Mouse (Mus musculus): ENCODE data around the gene Nt5c3. TPM values are rescaled to one million over a fixed set of nuclear protein-coding genes. Genes with fewer than 3 reads are reported as not detected.

Gene Nt5c3
- polyA plus RNA-seq, 1 experiment from 2014 or later: 124 TPM

GRCm38 (mm10) chr6:56906121-56906846 is 17.4 kb downstream of the Nt5c3 start:
- Histone ChIP-seq H3K4me3 (ENCODE audit: low read depth, low read length) (no peak overlapping the region), H3K36me3 (ENCODE audit: control insufficient read depth, insufficient read depth, low read length) (no peaks in the 10 kb centered on the region), H3K9ac (ENCODE audit: low read length) (no peak overlapping the region), H3K4me2 (replicated peaks; ENCODE audit: low read depth) (no peak overlapping the region), H3K9me3 (ENCODE audit: control insufficient read depth, low read length) (no peaks in the 10 kb centered on the region), H3K4me1 (replicated peaks; ENCODE audit: control insufficient read depth, insufficient read depth) (no peaks in the 10 kb centered on the region; the same call in 1 of the 2 replicates), H3K27me3 (ENCODE audit: control insufficient read depth, insufficient read depth, low read length) (no peaks in the 10 kb centered on the region), H3K27ac (replicated peaks) (peak overlapping the region; percentile 30; the same call in 1 of the 2 replicates)
- 60% methylated on average over 8 of the region's 8 CpGs for WGBS
- ATAC-seq (ENCODE audit: low FRiP score, low TSS enrichment): no peak
- DNase-seq (ENCODE audit: low spot score): peak; percentile 48
- TF ChIP-seq EP300 (optimal IDR thresholded peaks at IDR 0.05) (no peak), CTCF (IDR thresholded peaks at IDR 0.05; ENCODE audit: low read depth) (no peak)

DNA sequence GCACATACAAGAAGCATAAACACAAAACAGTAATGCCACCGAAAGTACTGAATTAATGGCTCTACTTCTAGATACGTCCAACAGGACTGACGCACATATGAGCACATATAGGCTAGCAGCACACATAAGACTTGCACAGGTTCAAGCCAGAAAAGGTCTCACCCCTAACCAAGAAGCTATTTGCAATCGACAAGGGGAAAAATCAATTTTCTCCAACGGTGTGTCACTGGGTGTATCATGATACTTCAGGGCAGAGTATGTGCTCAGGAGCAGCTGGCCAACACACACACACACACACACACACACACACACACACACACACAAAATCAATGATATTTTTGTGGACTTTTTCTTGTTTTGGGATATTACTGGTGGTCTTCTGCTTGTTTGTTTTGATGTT is 18.2 kb downstream of the Nt5c3 start:
- H3K4me2 ChIP-seq (replicated peaks; ENCODE audit: low read depth): no peak overlapping the region
- 73% methylated on average over 5 of the region's 5 CpGs for WGBS
- H3K4me1 ChIP-seq (replicated peaks; ENCODE audit: control insufficient read depth, insufficient read depth): no peaks in the 10 kb centered on the region; the same call in 1 of the 2 replicates
- ATAC-seq (ENCODE audit: low FRiP score, low TSS enrichment) (no peak), DNase-seq (ENCODE audit: low spot score) (no peak)
- TF ChIP-seq CTCF (IDR thresholded peaks at IDR 0.05; ENCODE audit: low read depth) (no peak), EP300 (optimal IDR thresholded peaks at IDR 0.05) (no peak)
- H3K4me3 ChIP-seq (ENCODE audit: low read depth, low read length): no peak overlapping the region
- H3K36me3 ChIP-seq (ENCODE audit: control insufficient read depth, insufficient read depth, low read length): no peaks in the 10 kb centered on the region
- H3K27me3 ChIP-seq (ENCODE audit: control insufficient read depth, insufficient read depth, low read length): no peaks in the 10 kb centered on the region
- no peak overlapping the region for H3K9ac ChIP-seq (ENCODE audit: low read length)
- H3K27ac ChIP-seq (replicated peaks): no peak overlapping the region
- H3K9me3 ChIP-seq (ENCODE audit: control insufficient read depth, low read length): no peaks in the 10 kb centered on the region

GRCm38 (mm10) chr6:56904982-56905381 is 18.8 kb downstream of the Nt5c3 start:
- Histone ChIP-seq H3K9me3 (ENCODE audit: control insufficient read depth, low read length) (no peaks in the 10 kb centered on the region), H3K27ac (replicated peaks) (peak overlapping the region; percentile 46), H3K36me3 (ENCODE audit: control insufficient read depth, insufficient read depth, low read length) (no peaks in the 10 kb centered on the region), H3K4me1 (replicated peaks; ENCODE audit: control insufficient read depth, insufficient read depth) (no peaks in the 10 kb centered on the region; the same call in 1 of the 2 replicates), H3K27me3 (ENCODE audit: control insufficient read depth, insufficient read depth, low read length) (no peaks in the 10 kb centered on the region), H3K4me2 (replicated peaks; ENCODE audit: low read depth) (no peak overlapping the region), H3K9ac (ENCODE audit: low read length) (no peak overlapping the region), H3K4me3 (ENCODE audit: low read depth, low read length) (no peak overlapping the region)
- no peak for ATAC-seq (ENCODE audit: low FRiP score, low TSS enrichment)
- WGBS: 56% methylated on average over 2 of the region's 2 CpGs
- TF ChIP-seq EP300 (optimal IDR thresholded peaks at IDR 0.05) (no peak), CTCF (IDR thresholded peaks at IDR 0.05; ENCODE audit: low read depth) (no peak)
- DNase-seq (ENCODE audit: low spot score): no peak

GRCm38 (mm10) chr6:56904330-56904729 is 19.4 kb downstream of the Nt5c3 start:
- no peak for DNase-seq (ENCODE audit: low spot score)
- 74% methylated on average over 1 of the region's 1 CpGs for WGBS
- H3K27ac ChIP-seq (replicated peaks): peak overlapping the region; percentile 46

GRCm38 (mm10) chr6:56903831-56904230 is 19.9 kb downstream of the Nt5c3 start:
- TF ChIP-seq CTCF (IDR thresholded peaks at IDR 0.05; ENCODE audit: low read depth) (no peak), EP300 (optimal IDR thresholded peaks at IDR 0.05) (no peak)
- Histone ChIP-seq H3K4me3 (ENCODE audit: low read depth, low read length) (no peak overlapping the region), H3K4me1 (replicated peaks; ENCODE audit: control insufficient read depth, insufficient read depth) (no peaks in the 10 kb centered on the region; the same call in 1 of the 2 replicates), H3K27ac (replicated peaks) (peak overlapping the region; percentile 69; the same call in 1 of the 2 replicates), H3K27me3 (ENCODE audit: control insufficient read depth, insufficient read depth, low read length) (no peaks in the 10 kb centered on the region), H3K9me3 (ENCODE audit: control insufficient read depth, low read length) (no peaks in the 10 kb centered on the region), H3K36me3 (ENCODE audit: control insufficient read depth, insufficient read depth, low read length) (no peaks in the 10 kb centered on the region), H3K4me2 (replicated peaks; ENCODE audit: low read depth) (no peak overlapping the region), H3K9ac (ENCODE audit: low read length) (no peak overlapping the region; the same call in 1 of the 2 replicates)
- WGBS: 25% methylated on average over 6 of the region's 6 CpGs
- DNase-seq (ENCODE audit: low spot score) (no peak), ATAC-seq (ENCODE audit: low FRiP score, low TSS enrichment) (no peak)

More at GRCm38 (mm10) chr6:56904330-56904729, 19.4 kb downstream of the Nt5c3 start:
- Histone ChIP-seq H3K4me2 (replicated peaks; ENCODE audit: low read depth) (no peak overlapping the region), H3K36me3 (ENCODE audit: control insufficient read depth, insufficient read depth, low read length) (no peaks in the 10 kb centered on the region), H3K9me3 (ENCODE audit: control insufficient read depth, low read length) (no peaks in the 10 kb centered on the region), H3K4me3 (ENCODE audit: low read depth, low read length) (no peak overlapping the region), H3K4me1 (replicated peaks; ENCODE audit: control insufficient read depth, insufficient read depth) (no peaks in the 10 kb centered on the region; the same call in 1 of the 2 replicates), H3K9ac (ENCODE audit: low read length) (no peak overlapping the region), H3K27me3 (ENCODE audit: control insufficient read depth, insufficient read depth, low read length) (no peaks in the 10 kb centered on the region)
- ATAC-seq (ENCODE audit: low FRiP score, low TSS enrichment): no peak
- TF ChIP-seq EP300 (optimal IDR thresholded peaks at IDR 0.05): no peak
- no peak for TF ChIP-seq CTCF (IDR thresholded peaks at IDR 0.05; ENCODE audit: low read depth)
